Mouse (Mus musculus) G1E (cell line): Measurements from ENCODE around the gene Gda.

Source experiments
- CTCF ChIP-seq: IDR thresholded peaks from 2 replicates; pipeline ENCODE4 v1.5.1; 2012; ENCODE audit warnings: low read depth, low read length, inconsistent platforms, mixed read lengths
- GATA1 ChIP-seq: IDR thresholded peaks from 2 replicates; pipeline ENCODE4 v1.6.1; 2012; ENCODE audit warnings: borderline replicate concordance, low read length, inconsistent platforms, mixed read lengths
- GATA2 ChIP-seq: IDR thresholded peaks from 2 replicates; pipeline ENCODE4 v1.6.1; 2012; ENCODE audit warnings: low read depth, low read length, inconsistent platforms, borderline replicate concordance
- POLR2AphosphoS5 ChIP-seq: IDR thresholded peaks from 2 replicates; pipeline ENCODE4 v1.6.1; 2012; ENCODE audit warnings: low read depth, low read length, inconsistent platforms; ENCODE audit not compliant: insufficient replicate concordance
- TAL1 ChIP-seq: conservative IDR thresholded peaks from 2 replicates; pipeline ENCODE4 v1.6.1; 2012; ENCODE audit warnings: low read depth, low read length, inconsistent platforms, mixed read lengths

- TF ChIP-seq CTCF (no peak), TAL1 (no peak), GATA1 (no peak), GATA2 (no peak), POLR2AphosphoS5 (no peak)
These were observed 101.9 kb downstream of the Gda start for GRCm38 (mm10) chr19:21371337-21371736.
